Mouse (Mus musculus): ENCODE measurements around the gene Cdc20.

DNA sequence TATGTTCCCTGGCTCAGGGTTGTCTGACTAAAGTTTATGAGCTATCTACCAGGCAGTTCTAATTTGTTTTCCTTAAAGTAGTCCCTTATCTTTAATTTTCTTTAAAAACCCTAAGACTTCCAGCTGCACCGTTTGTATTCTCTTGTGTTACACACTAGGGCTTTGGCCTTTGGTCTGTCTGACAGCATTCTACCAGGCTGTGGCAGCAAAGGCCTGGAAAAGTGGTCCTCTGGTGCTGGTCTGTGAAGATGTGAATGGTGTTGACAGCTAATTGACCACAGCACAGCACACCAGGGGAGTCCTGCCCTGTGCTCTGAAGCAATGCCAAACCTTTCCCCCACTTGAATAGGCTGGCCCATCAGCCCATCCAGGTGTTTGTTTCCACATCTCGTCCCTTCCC, 21.4 kb downstream of the Cdc20 start:
- peak; percentile 24; the same call in 1 of the 2 replicates for TF ChIP-seq CTCF (IDR thresholded peaks at IDR 0.05)
- no peak for TF ChIP-seq EP300 (IDR thresholded peaks at IDR 0.05)
